Mouse (Mus musculus) liver, embryonic 14.5 days (tissue): ENCODE measurements around the gene Mapre3. TPM values are rescaled to one million over a fixed set of nuclear protein-coding genes. Genes with fewer than 3 reads are reported as not detected.

Experiments used
- ATAC-seq: fragments of 200-750 bp; cut with Nextera tagmentation; 2 replicates; pipeline ENCODE4 v1.8.0; 2017; ENCODE audit warnings: moderate number of reproducible peaks, mild to moderate bottlenecking, moderate library complexity; ENCODE audit not compliant: insufficient read depth
- DNase-seq, 3 experiments: peaks; one replicate each; pipeline ENCODE4 v3.0.0-alpha.2; 2012 to 2013; ENCODE audit warnings: low read depth in 3 of 3, low spot score in 3 of 3
- H3K27ac ChIP-seq: fragments of 300-500 bp; sonication (generic); 2 replicates; pipeline ENCODE4 v1.5.1; 2014; ENCODE audit warnings: moderate library complexity, mild to moderate bottlenecking, control low read depth, inconsistent platforms
- H3K27me3 ChIP-seq: fragments of 300-500 bp; sonication (generic); 2 replicates; pipeline ENCODE4 v1.6.1; 2014; ENCODE audit warnings: mild to moderate bottlenecking, low read length, moderate library complexity; ENCODE audit not compliant: control insufficient read depth, insufficient read depth
- H3K36me3 ChIP-seq: fragments of 300-500 bp; sonication (generic); replicated peaks from 2 replicates; pipeline ENCODE4 v1.6.1; 2014; ENCODE audit warnings: low read depth; ENCODE audit not compliant: control insufficient read depth, insufficient read depth
- H3K4me1 ChIP-seq, 2 experiments: fragments of 200-500 bp in 1 of 2; fragments of 300-500 bp in 1 of 2; sonication (generic) in 1 of 2; replicated peaks; 2 replicates each; pipeline ENCODE4 v1.6.1; 2012 to 2014; ENCODE audit warnings: antibody characterized with exemption in 1 of 2, inconsistent platforms in 1 of 2, low read length in 1 of 2; ENCODE audit not compliant: control insufficient read depth in 2 of 2, insufficient read depth in 2 of 2
- H3K4me2 ChIP-seq: fragments of 300-500 bp; sonication (generic); 2 replicates; pipeline ENCODE4 v1.6.1; 2014; ENCODE audit warnings: low read depth, mild to moderate bottlenecking, control low read depth, moderate library complexity
- H3K4me3 ChIP-seq, 2 experiments: fragments of 200-500 bp in 1 of 2; fragments of 300-500 bp in 1 of 2; sonication (generic) in 1 of 2; 2 replicates each; pipeline ENCODE4 v1.5.1; 2012 to 2014; ENCODE audit warnings: low read depth in 2 of 2, low read length in 2 of 2, mild to moderate bottlenecking in 2 of 2, control low read depth in 1 of 2, inconsistent platforms in 1 of 2, moderate library complexity in 1 of 2; ENCODE audit not compliant: insufficient read depth in 1 of 2
- H3K9ac ChIP-seq: fragments of 300-500 bp; sonication (generic); replicated peaks from 2 replicates; pipeline ENCODE4 v1.6.1; 2014; ENCODE audit warnings: mild to moderate bottlenecking, control low read depth, moderate library complexity
- H3K9me3 ChIP-seq: fragments of 300-500 bp; sonication (generic); 2 replicates; pipeline ENCODE4 v1.6.1; 2016; ENCODE audit warnings: low read length, mixed read lengths; ENCODE audit not compliant: control insufficient read depth
- CTCF ChIP-seq: IDR thresholded peaks from 2 replicates; pipeline ENCODE4 v1.5.1; 2016; ENCODE audit warnings: antibody characterized with exemption, low read depth, control low read depth
- EP300 ChIP-seq: IDR thresholded peaks from 2 replicates; pipeline ENCODE4 v1.6.1; 2016; ENCODE audit warnings: antibody characterized with exemption, low read depth
- WGBS: fragments of 180-500 bp; shearing (Covaris S2); extraction: QIAGEN DNeasy Blood & Tissue Kit; methylation state at CpG from one replicate; pipeline ENCODE4 v1.1.7; 2014; ENCODE audit not compliant: insufficient replicate concordance; 5-methylcytosine and 5-hydroxymethylcytosine counted together
- polyA plus RNA-seq, 2 experiments: library from polyadenylated mRNA; depleted of rRNA in 1 of 2; stranded (reverse) in 1 of 2; unstranded in 1 of 2; fragments of >200 nt; fragmentation: Nextera tagmentation in 1 of 2; extraction: Ambion mirVana in 1 of 2; gene quantifications; 2 replicates each; pipeline versions ENCODE4 v1.2.1 to v1.2.3; 2012 to 2014

The Mapre3 gene
- polyA plus RNA-seq, 2 experiments, result 1.2 to 2.4 TPM

DNA sequence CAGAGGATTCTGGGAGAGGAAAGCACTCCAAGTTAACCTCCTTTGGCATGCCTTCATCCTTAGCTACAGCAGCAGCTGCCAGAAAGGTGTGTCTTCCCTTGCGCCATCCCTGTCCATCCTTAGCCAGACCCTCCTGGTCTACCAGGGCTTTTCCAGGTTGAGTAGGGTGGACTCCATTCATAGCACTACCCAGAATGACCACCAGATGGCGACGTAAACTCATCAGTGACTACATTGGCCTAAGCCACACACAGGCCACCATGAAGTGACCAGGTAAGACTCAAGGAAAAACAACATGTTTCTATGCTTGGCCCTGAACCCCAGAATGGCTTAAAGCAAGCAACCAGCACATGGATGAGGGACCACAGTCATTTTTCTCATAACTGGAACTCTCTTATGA is 8.3 kb upstream of the Mapre3 start:
- Histone ChIP-seq H3K36me3 (no peaks in the 10 kb centered on the region), H3K27me3 (no peaks in the 10 kb centered on the region; the same call in 1 of the 2 replicates), H3K4me3 (no peak overlapping the region), H3K9me3 (no peaks in the 10 kb centered on the region), H3K27ac (no peak overlapping the region), H3K4me2 (no peak overlapping the region), H3K4me1 (no peaks in the 10 kb centered on the region), H3K9ac (no peak overlapping the region)
- DNase-seq (peak; percentile 59 to 66 (median 64)), ATAC-seq (0 out of 2 replicates have a peak, but pooled peaks have one; percentile 48)
- 11% methylated on average over 3 of the region's 3 CpGs for WGBS
- TF ChIP-seq CTCF (peak; percentile 98), EP300 (no peak)

DNA sequence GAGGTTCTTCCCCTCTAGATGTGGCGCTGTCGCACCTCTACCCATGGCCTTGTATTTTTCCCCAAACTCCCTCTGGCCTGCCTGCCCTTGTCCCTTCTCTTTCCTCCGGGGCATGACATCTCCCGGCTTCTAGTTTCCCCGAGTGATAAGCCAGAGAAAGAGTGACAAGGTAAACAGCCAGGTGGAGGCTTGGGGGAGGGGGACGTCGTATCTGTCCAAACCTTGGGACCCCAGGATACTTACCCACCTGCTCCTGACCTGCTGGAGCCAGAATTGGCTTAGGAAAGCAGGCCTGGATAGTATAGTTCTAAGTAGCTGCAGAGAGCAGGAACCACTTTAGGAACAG is 652 bp downstream of the Mapre3 start:
- no peak for TF ChIP-seq CTCF
- TF ChIP-seq EP300, result no peak
- Histone ChIP-seq H3K36me3 (no peaks in the 10 kb centered on the region), H3K27me3 (peaks cover 25% of the 10 kb centered on the region), H3K27ac (no peak overlapping the region), H3K4me1 (peaks cover 0 to 6% of the 10 kb centered on the region in 2 experiments; a peak in 2 of 4 replicates), H3K4me2 (peak overlapping the region; percentile 62), H3K4me3 (peak overlapping the region; percentile 51 to 77; a peak in 3 of 4 replicates), H3K9me3 (no peaks in the 10 kb centered on the region), H3K9ac (no peak overlapping the region; the same call in 1 of the 2 replicates)
- WGBS, result 11% methylated on average over 7 of the region's 7 CpGs
- DNase-seq (no peak), ATAC-seq (no peak)

DNA sequence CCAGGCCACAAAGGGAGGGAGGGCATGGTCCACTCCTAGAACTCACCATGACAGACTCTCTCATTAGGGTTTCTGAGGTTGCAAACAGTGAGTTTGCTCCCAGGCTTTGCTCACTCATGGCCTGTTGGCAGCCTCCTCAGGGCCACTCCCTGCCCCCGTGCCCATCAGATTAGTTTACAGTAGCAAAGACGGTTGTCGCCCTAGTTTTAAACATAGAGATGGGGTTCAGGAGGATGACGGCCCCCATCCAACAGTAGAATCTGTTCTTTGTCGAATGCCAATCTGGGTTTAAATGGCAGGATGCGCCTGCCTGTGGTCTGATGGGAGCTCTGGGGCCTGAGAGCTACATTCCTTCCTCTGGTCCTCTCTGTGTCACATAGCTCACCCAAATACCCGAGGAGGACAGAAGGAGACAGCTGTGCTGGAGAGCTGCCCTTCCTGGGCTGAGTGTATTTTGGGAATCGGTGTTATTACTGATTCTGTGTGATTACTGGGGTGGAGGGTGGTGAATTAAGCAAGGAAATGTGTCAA is 1.9 kb downstream of the Mapre3 start:
- H3K9ac ChIP-seq, result no peak overlapping the region
- H3K4me1 ChIP-seq, result peaks cover 0 to 6% of the 10 kb centered on the region in 2 experiments; a peak in 2 of 4 replicates
- TF ChIP-seq CTCF, result no peak
- no peak for TF ChIP-seq EP300
- 54% methylated on average over 8 of the region's 8 CpGs for WGBS
- H3K36me3 ChIP-seq, result no peaks in the 10 kb centered on the region
- peaks cover 25% of the 10 kb centered on the region for H3K27me3 ChIP-seq
- no peaks in the 10 kb centered on the region for H3K9me3 ChIP-seq
- ATAC-seq (no peak), DNase-seq (no peak)
- H3K27ac ChIP-seq, result no peak overlapping the region
- no peak overlapping the region for H3K4me3 ChIP-seq
- H3K4me2 ChIP-seq, result no peak overlapping the region

DNA sequence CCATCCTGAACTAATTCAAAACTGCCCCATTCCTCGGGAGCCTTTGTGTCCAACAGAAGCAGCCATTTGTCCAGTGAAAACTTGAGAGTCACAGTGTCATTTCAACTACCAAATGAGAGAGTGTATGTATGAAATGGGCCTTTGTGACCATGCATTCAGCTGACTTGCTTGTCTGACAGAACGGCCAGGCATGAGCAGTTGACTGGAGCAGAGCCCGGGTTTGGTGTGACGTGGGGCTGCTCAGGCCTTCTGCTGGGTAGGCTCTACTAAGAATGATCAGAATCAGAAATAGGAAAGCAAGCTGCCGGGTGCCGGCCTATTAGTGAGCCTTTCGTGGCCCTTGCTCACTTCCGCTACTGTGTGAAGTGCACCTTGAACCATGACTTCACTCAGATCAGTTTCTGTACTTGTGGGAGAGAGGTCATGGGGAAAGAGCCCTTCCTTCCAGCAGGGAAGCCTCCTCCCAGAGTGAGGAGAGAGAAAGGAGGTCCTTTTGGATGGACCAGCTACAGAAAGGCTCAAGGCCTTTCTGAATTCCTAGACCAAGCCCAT is 4.4 kb downstream of the Mapre3 start:
- no peaks in the 10 kb centered on the region for H3K9me3 ChIP-seq
- H3K9ac ChIP-seq, result no peak overlapping the region
- no peaks in the 10 kb centered on the region for H3K36me3 ChIP-seq
- no peak overlapping the region for H3K4me2 ChIP-seq
- WGBS, result 59% methylated on average over 8 of the region's 8 CpGs
- DNase-seq, result no peak
- peaks cover 19% of the 10 kb centered on the region for H3K27me3 ChIP-seq
- no peak overlapping the region for H3K4me3 ChIP-seq
- TF ChIP-seq CTCF (no peak), EP300 (no peak)
- H3K27ac ChIP-seq, result no peak overlapping the region
- H3K4me1 ChIP-seq, result peaks cover 0 to 3% of the 10 kb centered on the region in 2 experiments; a peak in 2 of 4 replicates
- no peak for ATAC-seq

DNA sequence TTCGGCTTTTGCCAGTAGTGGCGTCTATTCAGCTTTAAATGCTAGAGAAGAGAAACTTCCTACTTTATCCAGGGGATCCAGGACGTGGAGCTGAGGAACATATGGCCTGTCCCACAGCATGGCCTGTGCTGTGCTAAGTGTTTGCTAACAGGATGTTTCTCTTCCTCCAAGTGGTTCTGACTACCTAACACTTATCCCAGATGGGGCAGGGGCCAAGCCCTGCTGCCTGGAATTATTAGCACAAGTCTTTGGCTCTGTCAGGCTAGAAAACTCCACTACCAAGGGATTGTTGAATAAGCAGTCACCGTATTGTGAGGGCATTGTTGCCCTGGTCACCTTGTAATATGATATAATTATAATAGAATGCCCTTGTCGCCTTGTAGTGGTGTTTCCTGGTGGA is 8.2 kb downstream of the Mapre3 start:
- Histone ChIP-seq H3K9ac (no peak overlapping the region), H3K9me3 (no peaks in the 10 kb centered on the region), H3K27me3 (no peaks in the 10 kb centered on the region), H3K4me3 (no peak overlapping the region), H3K36me3 (no peaks in the 10 kb centered on the region), H3K27ac (no peak overlapping the region), H3K4me1 (no peaks in the 10 kb centered on the region), H3K4me2 (no peak overlapping the region)
- ATAC-seq, result no peak
- no peak for TF ChIP-seq CTCF
- no peak for TF ChIP-seq EP300
- no peak for DNase-seq
- WGBS, result 53% methylated on average over 5 of the region's 5 CpGs
